Mouse (Mus musculus) kidney, embryonic 14.5 days (tissue): ENCODE measurements around the gene Fbxl13. TPM values are rescaled to one million over a fixed set of nuclear protein-coding genes. Genes with fewer than 3 reads are reported as not detected.

ENCODE experiments used
- ATAC-seq: fragments of 200-750 bp; cut with Nextera tagmentation; 2 replicates; pipeline ENCODE4 v1.8.0; 2017; ENCODE audit warnings: moderate number of reproducible peaks, mild to moderate bottlenecking, moderate TSS enrichment, moderate library complexity; ENCODE audit not compliant: low FRiP score, low TSS enrichment
- H3K27ac ChIP-seq: fragments of 300-500 bp; sonication (generic); 2 replicates; pipeline ENCODE4 v1.5.1; 2014; ENCODE audit warnings: low read depth, mild to moderate bottlenecking, low read length, moderate library complexity, mixed read lengths
- H3K27me3 ChIP-seq: fragments of 300-500 bp; sonication (generic); 2 replicates; pipeline ENCODE4 v1.6.1; 2014; ENCODE audit warnings: mild to moderate bottlenecking, low read length; ENCODE audit not compliant: control insufficient read depth, insufficient read depth
- H3K36me3 ChIP-seq: fragments of 300-500 bp; sonication (generic); 2 replicates; pipeline ENCODE4 v1.6.1; 2014; ENCODE audit warnings: low read length, mixed read lengths; ENCODE audit not compliant: control insufficient read depth, insufficient read depth
- H3K4me1 ChIP-seq: fragments of 300-500 bp; sonication (generic); 2 replicates; pipeline ENCODE4 v1.6.1; 2014; ENCODE audit warnings: low read length, mixed read lengths; ENCODE audit not compliant: control insufficient read depth, insufficient read depth
- H3K4me2 ChIP-seq: fragments of 300-500 bp; sonication (generic); replicated peaks from 2 replicates; pipeline ENCODE4 v1.6.1; 2014; ENCODE audit warnings: low read depth, mild to moderate bottlenecking, low read length
- H3K4me3 ChIP-seq: fragments of 300-500 bp; sonication (generic); 2 replicates; pipeline ENCODE4 v1.5.1; 2014; ENCODE audit warnings: mild to moderate bottlenecking, low read length
- H3K9ac ChIP-seq: fragments of 300-500 bp; sonication (generic); 2 replicates; pipeline ENCODE4 v1.6.1; 2014; ENCODE audit warnings: low read depth, mild to moderate bottlenecking, low read length, moderate library complexity
- H3K9me3 ChIP-seq: fragments of 300-500 bp; sonication (generic); 2 replicates; pipeline ENCODE4 v1.6.1; 2016; ENCODE audit warnings: low read length; ENCODE audit not compliant: control insufficient read depth
- WGBS: fragments of 180-500 bp; shearing (Covaris S2); extraction: QIAGEN DNeasy Blood & Tissue Kit; methylation state at CpG from one replicate; pipeline ENCODE4 v1.1.7; 2014; 5-methylcytosine and 5-hydroxymethylcytosine counted together
- polyA plus RNA-seq: library from polyadenylated mRNA; unstranded; fragments of >200 nt; fragmentation: Nextera tagmentation; extraction: Ambion mirVana; gene quantifications from 2 replicates; pipeline ENCODE4 v1.2.1, GENCODE M21; 2014

The Fbxl13 gene
- 0.43 TPM in 2 replicates for polyA plus RNA-seq

DNA sequence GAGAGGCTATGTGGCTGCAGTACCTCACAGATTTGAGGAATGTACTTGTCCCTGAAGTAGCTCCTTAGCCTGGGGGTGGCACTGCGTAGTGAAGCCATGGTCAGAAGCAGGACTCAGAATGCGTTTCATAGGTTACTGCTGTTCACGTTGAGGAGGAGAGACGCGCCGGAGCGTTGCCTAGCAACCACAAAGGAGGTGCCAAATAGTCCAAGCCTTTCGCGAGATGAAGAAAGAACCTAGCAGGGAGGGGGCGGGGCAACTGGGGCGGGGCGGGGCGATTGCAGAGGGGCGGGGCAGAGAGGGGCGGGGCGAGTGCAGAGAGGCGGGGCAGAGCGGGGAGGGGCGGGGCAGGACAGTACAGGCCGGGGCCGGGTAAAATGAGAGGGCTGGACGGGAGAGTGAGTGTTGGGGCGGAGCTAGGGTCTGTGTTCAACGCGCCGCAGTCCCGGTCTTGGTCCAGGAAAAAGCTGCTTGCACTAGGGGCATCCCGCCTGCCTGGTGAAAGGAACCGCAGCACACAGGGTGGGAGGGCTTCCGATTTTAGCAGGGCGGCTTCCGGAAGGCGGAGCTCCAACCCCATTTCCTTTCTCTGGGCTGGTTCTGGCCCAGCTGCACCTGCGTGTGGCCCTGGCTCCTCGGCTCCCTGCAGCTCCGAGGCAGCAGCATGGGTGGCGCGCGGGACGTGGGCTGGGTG lies at the start of gene Fbxl13, which contains the start of gene Armc10:
Gene Fbxl13 (minus strand): TSS at position 196 of the 694 bp plus-strand sequence.
Gene Armc10 (plus strand): TSS at position 375 of the 694 bp plus-strand sequence.
- Histone ChIP-seq H3K4me1 (peaks cover 4% of the 10 kb centered on the region; the same call in 1 of the 2 replicates), H3K9me3 (no peaks in the 10 kb centered on the region), H3K36me3 (peaks cover 24% of the 10 kb centered on the region), H3K27ac (peak within 1 kb of the TSS; percentile 85), H3K9ac (peak within 1 kb of the TSS; percentile 80), H3K27me3 (peaks cover 3% of the 10 kb centered on the region; the same call in 1 of the 2 replicates), H3K4me3 (peak within 1 kb of the TSS; percentile 73), H3K4me2 (peak within 1 kb of the TSS; percentile 60)
- ATAC-seq, result peak; percentile 98
- WGBS, result 1% methylated on average over 27 of the region's 40 CpGs

DNA sequence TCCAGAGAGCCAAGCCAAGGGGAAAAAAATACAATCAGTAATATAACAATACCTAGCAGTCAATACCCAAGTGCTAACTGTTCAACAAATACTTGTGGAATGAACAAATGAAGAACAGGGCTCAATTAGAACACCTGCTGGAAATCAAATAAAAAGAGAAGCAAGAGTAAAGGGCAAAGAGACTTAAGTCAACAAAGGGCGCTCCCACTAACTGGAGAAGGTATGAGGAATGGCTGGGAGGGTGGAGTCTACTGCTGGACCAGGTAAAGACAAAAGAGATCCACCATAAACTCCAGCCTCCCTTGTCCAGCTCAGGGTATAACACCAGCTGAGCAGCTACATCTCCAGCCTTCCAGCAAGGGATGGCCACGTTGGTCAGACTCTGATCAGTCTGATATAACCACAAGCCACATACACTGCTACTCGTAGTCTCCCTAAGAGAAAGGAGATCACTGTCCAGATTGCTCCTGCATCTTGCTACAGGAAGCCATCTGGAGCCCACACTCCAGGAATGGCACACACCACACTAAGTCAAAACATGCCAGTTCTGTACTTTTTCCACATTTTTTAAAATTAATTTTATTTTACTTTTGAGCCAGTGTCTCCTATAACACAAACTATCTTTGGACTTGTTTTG lies 49.5 kb upstream of the Fbxl13 start:
- H3K36me3 ChIP-seq, result no peaks in the 10 kb centered on the region
- no peaks in the 10 kb centered on the region for H3K27me3 ChIP-seq
- H3K27ac ChIP-seq, result no peak overlapping the region
- H3K4me2 ChIP-seq, result no peak overlapping the region
- no peak overlapping the region for H3K9ac ChIP-seq
- no peak overlapping the region for H3K4me3 ChIP-seq
- no peaks in the 10 kb centered on the region for H3K9me3 ChIP-seq
- WGBS, result 89% methylated on average over 3 of the region's 3 CpGs
- no peak for ATAC-seq
- H3K4me1 ChIP-seq, result no peaks in the 10 kb centered on the region

DNA sequence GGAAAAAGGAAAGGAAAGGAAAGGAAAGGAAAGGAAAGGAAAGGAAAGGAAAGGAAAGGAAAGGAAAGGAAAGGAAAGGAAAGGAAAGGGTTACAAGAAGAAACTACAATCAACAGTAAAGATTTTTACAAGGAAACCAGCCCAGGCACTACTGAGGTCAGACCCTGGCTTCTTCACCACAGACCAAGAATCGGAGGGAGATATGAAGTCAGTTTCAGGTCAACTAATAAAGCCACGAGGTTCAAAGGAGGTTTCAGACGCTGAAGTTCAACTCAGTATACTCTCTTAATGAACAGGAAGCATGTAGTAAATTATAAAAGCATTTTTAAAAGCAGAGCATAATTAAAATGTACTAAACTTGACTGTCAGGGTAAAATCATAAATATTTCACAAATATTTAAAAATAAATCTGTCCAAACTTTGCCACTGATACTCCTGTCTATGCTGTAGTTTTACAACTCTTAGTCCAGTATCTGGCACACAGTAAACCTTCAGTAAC lies 48.0 kb upstream of the Fbxl13 start:
- Histone ChIP-seq H3K27ac (no peak overlapping the region), H3K36me3 (no peaks in the 10 kb centered on the region), H3K9ac (no peak overlapping the region), H3K4me2 (no peak overlapping the region), H3K27me3 (no peaks in the 10 kb centered on the region), H3K9me3 (no peaks in the 10 kb centered on the region; the same call in 1 of the 2 replicates), H3K4me1 (no peaks in the 10 kb centered on the region), H3K4me3 (no peak overlapping the region)
- peak; percentile 82 for ATAC-seq
- 39% methylated on average over 3 of the region's 3 CpGs for WGBS

DNA sequence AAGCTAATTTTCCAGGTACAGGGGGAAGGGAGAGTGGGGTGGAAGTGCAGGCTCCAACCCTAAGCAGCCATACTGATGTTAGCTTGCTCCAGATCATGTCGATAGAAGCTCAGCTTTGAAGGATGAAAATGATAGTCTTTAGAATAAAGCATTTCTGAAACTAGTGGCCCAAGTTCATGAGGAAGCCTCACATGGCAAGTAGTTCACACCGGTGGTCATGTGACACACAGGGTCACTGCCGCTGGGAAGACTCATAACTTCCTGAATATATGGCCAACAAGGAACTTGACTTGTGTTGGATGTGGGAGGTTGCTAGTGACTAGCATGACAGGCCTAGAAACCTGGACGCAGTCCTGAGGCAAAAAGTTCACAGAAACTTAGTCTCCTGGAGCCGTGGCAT lies 46.8 kb upstream of the Fbxl13 start:
- Histone ChIP-seq H3K4me3 (no peak overlapping the region), H3K4me2 (no peak overlapping the region), H3K4me1 (no peaks in the 10 kb centered on the region), H3K27ac (no peak overlapping the region), H3K36me3 (no peaks in the 10 kb centered on the region), H3K9ac (no peak overlapping the region), H3K9me3 (no peaks in the 10 kb centered on the region; the same call in 1 of the 2 replicates), H3K27me3 (no peaks in the 10 kb centered on the region)
- ATAC-seq, result no peak
- 86% methylated on average over 5 of the region's 5 CpGs for WGBS

DNA sequence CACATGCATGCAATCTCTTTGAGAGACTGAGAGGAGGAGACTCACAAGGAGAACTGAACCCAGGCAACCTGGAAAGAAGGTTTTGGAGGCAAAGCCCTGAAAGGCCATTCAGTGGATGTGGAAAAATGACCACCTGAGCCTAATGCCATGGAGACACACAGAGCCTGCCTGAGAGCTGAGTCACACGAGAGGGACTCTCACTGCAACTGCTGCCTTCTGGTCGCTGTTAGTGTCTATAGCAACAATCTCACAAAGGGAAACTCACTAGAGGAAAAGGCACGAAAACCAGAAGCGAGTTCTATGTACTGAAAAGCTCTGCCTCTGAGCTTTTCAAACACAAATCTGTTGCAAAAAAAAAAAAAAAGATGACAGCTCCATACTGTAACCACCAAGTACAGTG lies 41.6 kb upstream of the Fbxl13 start:
- Histone ChIP-seq H3K4me3 (no peak overlapping the region), H3K9me3 (peaks cover 4% of the 10 kb centered on the region), H3K4me2 (no peak overlapping the region), H3K4me1 (no peaks in the 10 kb centered on the region), H3K27ac (no peak overlapping the region), H3K27me3 (no peaks in the 10 kb centered on the region), H3K9ac (no peak overlapping the region), H3K36me3 (no peaks in the 10 kb centered on the region)
- no peak for ATAC-seq
- 73% methylated on average over 4 of the region's 4 CpGs for WGBS

DNA sequence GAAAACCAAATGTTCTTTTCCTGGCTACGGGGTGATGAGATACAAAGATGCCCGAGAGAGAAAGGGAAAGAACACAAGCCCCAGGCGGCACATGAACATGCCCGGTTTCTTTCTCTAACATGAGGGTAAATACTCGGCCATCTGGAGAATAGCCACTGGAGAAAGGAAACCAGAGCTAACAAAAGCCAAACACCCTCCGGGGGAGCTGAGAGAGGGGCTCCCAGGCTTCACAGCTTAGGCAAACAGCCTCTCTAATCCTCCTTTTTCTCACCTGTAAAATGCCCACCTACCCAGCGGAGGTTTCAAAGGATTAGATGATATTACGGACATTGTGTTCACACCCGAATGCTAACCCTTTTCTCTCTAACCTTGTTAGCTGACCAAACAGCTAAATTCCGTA lies 39.6 kb upstream of the Fbxl13 start:
- Histone ChIP-seq H3K27me3 (no peaks in the 10 kb centered on the region), H3K9ac (no peak overlapping the region), H3K4me2 (no peak overlapping the region), H3K27ac (no peak overlapping the region), H3K9me3 (peaks cover 4% of the 10 kb centered on the region), H3K4me3 (no peak overlapping the region), H3K4me1 (peaks cover 3% of the 10 kb centered on the region; the same call in 1 of the 2 replicates), H3K36me3 (no peaks in the 10 kb centered on the region)
- ATAC-seq, result no peak
- WGBS, result 80% methylated on average over 10 of the region's 10 CpGs

DNA sequence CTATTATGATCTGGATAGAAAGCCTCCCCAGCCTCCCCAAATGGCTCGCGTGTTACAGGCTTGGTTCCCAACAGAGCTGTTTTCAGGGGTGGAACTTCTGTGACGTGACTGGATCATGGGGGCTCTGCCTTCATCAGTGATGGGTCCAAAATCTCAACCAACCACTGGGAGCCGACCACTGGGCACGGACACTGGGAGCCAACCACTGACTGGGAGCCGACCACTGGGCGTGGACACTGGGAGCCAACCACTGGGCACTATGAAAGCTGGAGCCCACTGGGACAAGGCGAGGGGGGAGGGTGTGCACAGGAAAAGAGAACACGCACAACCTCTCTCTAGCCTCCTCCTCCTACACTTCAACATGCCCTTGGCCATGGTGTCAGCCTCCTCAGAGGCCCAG lies 38.4 kb upstream of the Fbxl13 start:
- Histone ChIP-seq H3K9me3 (peaks cover 4% of the 10 kb centered on the region; the same call in 1 of the 2 replicates), H3K4me1 (peaks cover 3% of the 10 kb centered on the region; the same call in 1 of the 2 replicates), H3K27ac (no peak overlapping the region), H3K27me3 (no peaks in the 10 kb centered on the region), H3K4me2 (no peak overlapping the region), H3K9ac (no peak overlapping the region), H3K4me3 (no peak overlapping the region), H3K36me3 (no peaks in the 10 kb centered on the region)
- ATAC-seq, result no peak
- 92% methylated on average over 9 of the region's 9 CpGs for WGBS

- Histone ChIP-seq H3K4me3 (no peak overlapping the region), H3K27me3 (no peaks in the 10 kb centered on the region), H3K4me1 (peaks cover 3% of the 10 kb centered on the region; the same call in 1 of the 2 replicates), H3K4me2 (no peak overlapping the region), H3K9ac (no peak overlapping the region), H3K9me3 (peaks cover 4% of the 10 kb centered on the region; the same call in 1 of the 2 replicates), H3K36me3 (no peaks in the 10 kb centered on the region), H3K27ac (no peak overlapping the region)
- no peak for ATAC-seq
- 88% methylated on average over 5 of the region's 5 CpGs for WGBS
Observed at GRCm38 (mm10) chr5:21680940-21681339, 35.5 kb upstream of the Fbxl13 start.

DNA sequence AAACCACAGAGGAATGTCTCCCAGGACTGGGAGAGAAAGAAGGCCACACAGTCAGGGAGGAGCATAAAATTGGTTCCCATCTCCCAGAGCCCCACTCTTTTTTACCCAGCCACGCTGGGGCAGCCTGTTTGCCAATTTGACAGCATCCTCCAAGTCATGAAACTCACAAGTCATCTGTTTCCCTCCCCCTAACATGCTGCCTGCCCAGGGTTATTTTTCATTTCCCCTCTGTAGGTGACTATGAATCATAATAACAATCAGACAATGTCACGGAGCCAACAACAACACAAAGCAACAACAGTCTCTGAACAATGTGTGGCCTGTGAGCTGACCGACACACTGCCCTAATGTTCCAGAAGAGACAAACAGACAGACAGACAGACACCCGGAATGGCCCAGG lies 34.6 kb upstream of the Fbxl13 start:
- H3K9ac ChIP-seq, result no peak overlapping the region
- no peaks in the 10 kb centered on the region for H3K27me3 ChIP-seq
- H3K27ac ChIP-seq, result no peak overlapping the region
- H3K4me3 ChIP-seq, result no peak overlapping the region
- 65% methylated on average over 4 of the region's 4 CpGs for WGBS
- H3K4me1 ChIP-seq, result peaks cover 6% of the 10 kb centered on the region; the same call in 1 of the 2 replicates
- no peak overlapping the region for H3K4me2 ChIP-seq
- peaks cover 2% of the 10 kb centered on the region; the same call in 1 of the 2 replicates for H3K9me3 ChIP-seq
- H3K36me3 ChIP-seq, result no peaks in the 10 kb centered on the region
- ATAC-seq, result 0 out of 2 replicates have a peak, but pooled peaks have one; percentile 43
